Mouse (Mus musculus) G1E-ER4 (cell line): ENCODE measurements around the gene Fabp3. TPM values are rescaled to one million over a fixed set of nuclear protein-coding genes. Genes with fewer than 3 reads are reported as not detected.

Source experiments
- GATA1 ChIP-seq: IDR thresholded peaks from one replicate; pipeline ENCODE4 v1.8.0; 2012; ENCODE audit warnings: low read length, inconsistent platforms
- polyA plus RNA-seq: library from polyadenylated mRNA; stranded (reverse); fragments of >175 nt; gene quantifications from 2 replicates; pipeline ENCODE4 v1.2.3, GENCODE M21; 2012

Fabp3 gene
- polyA plus RNA-seq, 1 experiment, result not detected

- TF ChIP-seq GATA1, result no peak
These were observed 25.5 kb upstream of the Fabp3 start for GRCm38 (mm10) chr4:130282856-130283255.

- TF ChIP-seq GATA1, result no peak
These were observed 24.6 kb upstream of the Fabp3 start for GRCm38 (mm10) chr4:130283826-130284225.

GRCm38 (mm10) chr4:130286531-130286930 is 21.9 kb upstream of the Fabp3 start:
- TF ChIP-seq GATA1, result no peak

GRCm38 (mm10) chr4:130289824-130290223 is 18.6 kb upstream of the Fabp3 start:
- TF ChIP-seq GATA1, result no peak

- TF ChIP-seq GATA1, result no peak
These were observed 16.1 kb upstream of the Fabp3 start for GRCm38 (mm10) chr4:130292271-130292670.

- TF ChIP-seq GATA1, result peak; percentile 40
These were observed 13.9 kb upstream of the Fabp3 start for GRCm38 (mm10) chr4:130294513-130294912.

GRCm38 (mm10) chr4:130295047-130295745 is 13.2 kb upstream of the Fabp3 start:
- no peak for TF ChIP-seq GATA1

- TF ChIP-seq GATA1, result peak; percentile 73
These were observed 12.0 kb upstream of the Fabp3 start for GRCm38 (mm10) chr4:130296243-130296965.

- TF ChIP-seq GATA1, result no peak
These were observed 11.3 kb upstream of the Fabp3 start for GRCm38 (mm10) chr4:130297123-130297529.

GRCm38 (mm10) chr4:130298877-130299628 is 9.3 kb upstream of the Fabp3 start:
- no peak for TF ChIP-seq GATA1

- TF ChIP-seq GATA1, result no peak
These were observed 8.8 kb upstream of the Fabp3 start for GRCm38 (mm10) chr4:130299629-130300018.

GRCm38 (mm10) chr4:130302285-130302870 is 6.0 kb upstream of the Fabp3 start:
- no peak for TF ChIP-seq GATA1

- no peak for TF ChIP-seq GATA1
These were observed 3.6 kb upstream of the Fabp3 start for GRCm38 (mm10) chr4:130304746-130305145.

GRCm38 (mm10) chr4:130306796-130307630 is 1.4 kb upstream of the Fabp3 start:
- no peak for TF ChIP-seq GATA1

- no peak for TF ChIP-seq GATA1
These were observed 554 bp upstream of the Fabp3 start for GRCm38 (mm10) chr4:130307851-130308230.

GRCm38 (mm10) chr4:130309254-130309653 is 859 bp downstream of the Fabp3 start:
- no peak for TF ChIP-seq GATA1
